In genomic region chrX:133911397-133912103, GRCm38 (mm10) we compare ENCODE assay signal across 11 mouse cellular contexts. TPM values are rescaled to one million over a fixed set of nuclear protein-coding genes. Genes with fewer than 3 reads are reported as not detected.
DNase-seq lines count a peak whose midpoint lies in the region; ATAC-seq and TF ChIP-seq lines count a peak whose summit lies in the region.
"Had no signal": no experiment of that assay in that cellular context is flagged by ENCODE, and none has a peak within 500 bp of the region (broad histone marks: within the 10 kb centered on the region; RNA-seq: fewer than 3 reads in every experiment).

No protein-coding gene starts in this region.

- H3K27me3 ChIP-seq in intestine, embryonic 14.5 days (replicated peaks; ENCODE audit: control insufficient read depth, insufficient read depth, low read length), result no peaks in the 10 kb centered on the region
- no peaks in the 10 kb centered on the region for H3K27me3 ChIP-seq in intestine, postnatal 0 days (replicated peaks; ENCODE audit: control insufficient read depth, insufficient read depth, low read length)
- H3K27me3 ChIP-seq in lung, postnatal 0 days (replicated peaks; ENCODE audit: insufficient read depth, low read length), result no peaks in the 10 kb centered on the region
- no peaks in the 10 kb centered on the region; the same call in 1 of the 2 replicates for H3K27me3 ChIP-seq in neural tube, embryonic 15.5 days (replicated peaks)
- H3K27me3 ChIP-seq in hindbrain, embryonic 13.5 days, result 0 out of 2 replicates have a peak, but pooled peaks cover 6% of the 10 kb centered on the region

- no peak for TF ChIP-seq CTCF in intestine, postnatal 0 days (IDR thresholded peaks at IDR 0.05; ENCODE audit: low read depth)
- no peak for TF ChIP-seq CTCF in embryonic fibroblast, embryonic 13.5 days (IDR thresholded peaks at IDR 0.05; ENCODE audit: borderline replicate concordance, insufficient read depth, low read length)
- no peak for TF ChIP-seq CTCF in lung, postnatal 0 days (IDR thresholded peaks at IDR 0.05)
- TF ChIP-seq CTCF in left cerebral cortex, adult 2 months (IDR thresholded peaks at IDR 0.05), result no peak

- H3K9ac ChIP-seq in intestine, embryonic 14.5 days (ENCODE audit: low read length), result no peak overlapping the region
- no peak overlapping the region for H3K9ac ChIP-seq in intestine, postnatal 0 days (ENCODE audit: low read depth, low read length)
- H3K9ac ChIP-seq in lung, postnatal 0 days (replicated peaks; ENCODE audit: low read depth), result no peak overlapping the region
- no peak overlapping the region for H3K9ac ChIP-seq in neural tube, embryonic 15.5 days (replicated peaks)
- no peak overlapping the region for H3K9ac ChIP-seq in hindbrain, embryonic 13.5 days

- TF ChIP-seq POLR2A in embryonic fibroblast, embryonic 13.5 days (IDR thresholded peaks at IDR 0.05; ENCODE audit: low read depth, low read length), result no peak

- no peak overlapping the region for H3K4me2 ChIP-seq in intestine, embryonic 14.5 days (ENCODE audit: low read length)
- H3K4me2 ChIP-seq in intestine, postnatal 0 days (replicated peaks; ENCODE audit: low read depth), result no peak overlapping the region
- no peak overlapping the region for H3K4me2 ChIP-seq in lung, postnatal 0 days (replicated peaks; ENCODE audit: low read depth, low read length)
- no peak overlapping the region for H3K4me2 ChIP-seq in neural tube, embryonic 15.5 days
- H3K4me2 ChIP-seq in hindbrain, embryonic 13.5 days, result no peak overlapping the region

- intact Hi-C loops in heart, postnatal 36 days (cut with DNase I), result no loop called here
- intact Hi-C loops in left cerebral cortex, adult 2 months (cut with DNase I), result no loop called here

- H3K36me3 ChIP-seq in intestine, embryonic 14.5 days (ENCODE audit: control insufficient read depth, insufficient read depth, low read length), result no peaks in the 10 kb centered on the region
- H3K36me3 ChIP-seq in intestine, postnatal 0 days (ENCODE audit: control insufficient read depth, insufficient read depth), result no peaks in the 10 kb centered on the region
- no peaks in the 10 kb centered on the region for H3K36me3 ChIP-seq in lung, postnatal 0 days (ENCODE audit: insufficient read depth, low read length)
- H3K36me3 ChIP-seq in neural tube, embryonic 15.5 days, result no peaks in the 10 kb centered on the region
- H3K36me3 ChIP-seq in hindbrain, embryonic 13.5 days, result no peaks in the 10 kb centered on the region

- peak overlapping the region; percentile 36 for H3K27ac ChIP-seq in intestine, embryonic 14.5 days (ENCODE audit: low read depth)
- H3K27ac ChIP-seq in intestine, postnatal 0 days (ENCODE audit: low read depth, low read length), result no peak overlapping the region
- peak overlapping the region; percentile 84 for H3K27ac ChIP-seq in embryonic fibroblast, embryonic 13.5 days (ENCODE audit: insufficient read depth, low read length)
- 0 out of 2 replicates have a peak overlapping the region, but pooled peaks have one; percentile 26 for H3K27ac ChIP-seq in lung, postnatal 0 days (ENCODE audit: low read length)
- H3K27ac ChIP-seq in left cerebral cortex, adult 2 months, result no peak overlapping the region
- no peak overlapping the region for H3K27ac ChIP-seq in neural tube, embryonic 15.5 days (replicated peaks)
- H3K27ac ChIP-seq in hindbrain, embryonic 13.5 days, result no peak overlapping the region

- no peaks in the 10 kb centered on the region for H3K9me3 ChIP-seq in intestine, embryonic 14.5 days (ENCODE audit: control insufficient read depth, low read length)
- no peaks in the 10 kb centered on the region for H3K9me3 ChIP-seq in intestine, postnatal 0 days (ENCODE audit: control insufficient read depth)
- H3K9me3 ChIP-seq in lung, postnatal 0 days (ENCODE audit: low read length), result no peaks in the 10 kb centered on the region
- no peaks in the 10 kb centered on the region for H3K9me3 ChIP-seq in neural tube, embryonic 15.5 days (replicated peaks)
- H3K9me3 ChIP-seq in hindbrain, embryonic 13.5 days, result no peaks in the 10 kb centered on the region
- H3K9me3 ChIP-seq: megakaryocyte, embryonic 14.5 days had no signal

- TF ChIP-seq EP300 in lung, postnatal 0 days (IDR thresholded peaks at IDR 0.05), result no peak

- WGBS in intestine, embryonic 14.5 days, result 33% methylated on average over 10 of the region's 10 CpGs
- 50% methylated on average over 10 of the region's 10 CpGs for WGBS in intestine, postnatal 0 days
- 47% methylated on average over 10 of the region's 10 CpGs for WGBS in lung, postnatal 0 days
- WGBS in neural tube, embryonic 15.5 days, result 59% methylated on average over 10 of the region's 10 CpGs
- 36% methylated on average over 10 of the region's 10 CpGs for WGBS in hindbrain, embryonic 13.5 days

- H3K4me3 ChIP-seq in intestine, embryonic 14.5 days (ENCODE audit: low read depth, low read length), result no peak overlapping the region
- H3K4me3 ChIP-seq in intestine, postnatal 0 days (ENCODE audit: low read depth, low read length), result no peak overlapping the region
- no peak overlapping the region for H3K4me3 ChIP-seq in embryonic fibroblast, embryonic 13.5 days (ENCODE audit: insufficient read depth, low read length)
- H3K4me3 ChIP-seq in lung, postnatal 0 days (ENCODE audit: low read depth, low read length), result no peak overlapping the region
- H3K4me3 ChIP-seq in left cerebral cortex, adult 2 months, result no peak overlapping the region
- H3K4me3 ChIP-seq in neural tube, embryonic 15.5 days (replicated peaks), result no peak overlapping the region
- no peak overlapping the region for H3K4me3 ChIP-seq in hindbrain, embryonic 13.5 days
- H3K4me3 ChIP-seq: megakaryocyte, embryonic 14.5 days had no signal

- no peaks in the 10 kb centered on the region for H3K4me1 ChIP-seq in intestine, embryonic 14.5 days (replicated peaks; ENCODE audit: control insufficient read depth, insufficient read depth, low read length)
- H3K4me1 ChIP-seq in intestine, postnatal 0 days (replicated peaks; ENCODE audit: control insufficient read depth, insufficient read depth, low read length), result no peaks in the 10 kb centered on the region
- H3K4me1 ChIP-seq in embryonic fibroblast, embryonic 13.5 days (ENCODE audit: control insufficient read depth, insufficient read depth, low read length), result peaks cover 4% of the 10 kb centered on the region; the same call in 1 of the 2 replicates
- H3K4me1 ChIP-seq in lung, postnatal 0 days (ENCODE audit: insufficient read depth, low read depth, low read length), result no peaks in the 10 kb centered on the region
- no peaks in the 10 kb centered on the region for H3K4me1 ChIP-seq in neural tube, embryonic 15.5 days
- no peaks in the 10 kb centered on the region for H3K4me1 ChIP-seq in hindbrain, embryonic 13.5 days (replicated peaks)

- no peak for ATAC-seq in intestine, embryonic 14.5 days (replicated peaks; ENCODE audit: low FRiP score, low TSS enrichment, low read depth)
- ATAC-seq in intestine, postnatal 0 days, result no peak
- ATAC-seq in lung, postnatal 0 days, result peak; percentile 79
- no peak for ATAC-seq in neural tube, embryonic 15.5 days (ENCODE audit: low FRiP score)
- no peak for ATAC-seq in hindbrain, embryonic 13.5 days (ENCODE audit: low FRiP score)

- DNase-seq in intestine, embryonic 14.5 days (ENCODE audit: low spot score), result no peak
- peak; percentile 10 to 23 for DNase-seq in heart, postnatal 36 days
- peak; percentile 54 for DNase-seq in lung, postnatal 0 days (ENCODE audit: low spot score)
- DNase-seq in left cerebral cortex, adult 2 months (ENCODE audit: extremely low spot score in 1 of 2, low spot score in 2 of 2), result no peak
- DNase-seq: layer of hippocampus, postnatal 36 days had no signal

RNA-seq across cellular contexts. Expression of gene Srpx2, which starts 3.3 kb away (rescaled TPM):
- polyA plus RNA-seq in intestine, embryonic 14.5 days (2014; fragmentation: Nextera tagmentation; extraction: Ambion mirVana), result 10.2 and 10.9 TPM in 2 replicates
- polyA plus RNA-seq in intestine, postnatal 0 days (2015; fragmentation: Nextera tagmentation; extraction: Ambion mirVana), result 4.5 and 5.1 TPM in 2 replicates
- polyA plus RNA-seq in embryonic fibroblast, embryonic 13.5 days (2011; ENCODE audit: insufficient read length, low read depth, missing spikeins), result 26.2 and 28.5 TPM in 2 replicates
- total RNA-seq in heart, postnatal 36 days (2021), result 1 to 10 TPM; 4.7 to 5.5 TPM
- 17.3 and 18.1 TPM in 2 replicates for polyA plus RNA-seq in lung, postnatal 0 days (2015; fragmentation: Nextera tagmentation; extraction: Ambion mirVana)
- total RNA-seq in left cerebral cortex, adult 2 months (2021), result 1 to 10 TPM; 1.0 to 1.2 TPM
- 1.4 and 2.3 TPM in 2 replicates for polyA plus RNA-seq in neural tube, embryonic 15.5 days (2015; fragmentation: Nextera tagmentation; extraction: Ambion mirVana)
- polyA plus RNA-seq in hindbrain, embryonic 13.5 days (2015; fragmentation: Nextera tagmentation; extraction: Ambion mirVana), result 1.3 and 1.6 TPM in 2 replicates
- total RNA-seq: common myeloid progenitor, adult 5-6 weeks had no signal

RNA-seq across cellular contexts. Expression of gene Tspan6, which starts 13.3 kb away (rescaled TPM):
- 127 and 144 TPM in 2 replicates for polyA plus RNA-seq in intestine, embryonic 14.5 days (2014; fragmentation: Nextera tagmentation; extraction: Ambion mirVana)
- 35.8 and 38.2 TPM in 2 replicates for polyA plus RNA-seq in intestine, postnatal 0 days (2015; fragmentation: Nextera tagmentation; extraction: Ambion mirVana)
- 88.1 and 89.5 TPM in 2 replicates for polyA plus RNA-seq in embryonic fibroblast, embryonic 13.5 days (2011; ENCODE audit: insufficient read length, low read depth, missing spikeins)
- total RNA-seq in heart, postnatal 36 days (2021), result 10 to 100 TPM in 1 of 2 experiments, 1 to 10 TPM in 1; 9.5 to 10.4 TPM
- polyA plus RNA-seq in lung, postnatal 0 days (2015; fragmentation: Nextera tagmentation; extraction: Ambion mirVana), result 64.2 and 67.7 TPM in 2 replicates
- 10 to 100 TPM; 12.6 to 16.5 TPM for total RNA-seq in left cerebral cortex, adult 2 months (2021)
- polyA plus RNA-seq in neural tube, embryonic 15.5 days (2015; fragmentation: Nextera tagmentation; extraction: Ambion mirVana), result 233 and 273 TPM in 2 replicates
- 252 and 256 TPM in 2 replicates for polyA plus RNA-seq in hindbrain, embryonic 13.5 days (2015; fragmentation: Nextera tagmentation; extraction: Ambion mirVana)

Comparison
In these comparisons a context has a peak if more than half of its experiments do, and no peak if none do; other contexts are left out.
1. H3K27ac ChIP-seq: peak in intestine, embryonic 14.5 days (single experiment), embryonic fibroblast, embryonic 13.5 days (single experiment) and lung, postnatal 0 days (single experiment); none in intestine, postnatal 0 days (single experiment), left cerebral cortex, adult 2 months (single experiment), neural tube, embryonic 15.5 days (single experiment) and hindbrain, embryonic 13.5 days (single experiment).
2. DNase-seq: peak in heart, postnatal 36 days (2 of 2) and lung, postnatal 0 days (single experiment); none in intestine, embryonic 14.5 days (single experiment) and left cerebral cortex, adult 2 months (0 of 2).